Mouse (Mus musculus) C2C12 (cell line): ENCODE measurements around the gene Ccn1.

Experiments
- CEBPB ChIP-seq: IDR thresholded peaks from one replicate; pipeline ENCODE4 v1.6.1; 2011; ENCODE audit warnings: low read depth, mild to moderate bottlenecking, control low read depth, moderate library complexity
- CTCF ChIP-seq: IDR thresholded peaks from one replicate; pipeline ENCODE4 v1.5.1; 2011; ENCODE audit not compliant: control insufficient read depth, insufficient read depth, insufficient read length
- MYOD1 ChIP-seq: IDR thresholded peaks from one replicate; pipeline ENCODE4 v1.6.1; 2011; ENCODE audit warnings: low read depth; ENCODE audit not compliant: control insufficient read depth, insufficient read length
- MYOG ChIP-seq: IDR thresholded peaks from one replicate; pipeline ENCODE4 v1.6.1; 2011; ENCODE audit not compliant: control insufficient read depth, insufficient read length; ENCODE audit errors: extremely low read depth
- USF1 ChIP-seq: IDR thresholded peaks from one replicate; pipeline ENCODE4 v1.6.1; 2011; ENCODE audit warnings: low read depth, mild to moderate bottlenecking, control low read depth, moderate library complexity

GRCm38 (mm10) chr3:145674815-145675214 lies 25.0 kb upstream of the Ccn1 start:
- TF ChIP-seq MYOG: no peak
- no peak for TF ChIP-seq CTCF
- no peak for TF ChIP-seq CEBPB
- TF ChIP-seq MYOD1: no peak
- no peak for TF ChIP-seq USF1
